Mouse (Mus musculus) left cerebral cortex, adult 8-10 months (tissue): Measurements from ENCODE around the gene Ubash3a. TPM values are rescaled to one million over a fixed set of nuclear protein-coding genes. Genes with fewer than 3 reads are reported as not detected.

Experiments
- DNase-seq, 2 experiments: peaks; one replicate each; pipeline ENCODE4 v3.0.0; 2022; ENCODE audit warnings: low spot score in 2 of 2
- total RNA-seq, 4 experiments: library from RNA; stranded (reverse); gene quantifications; 2 replicates each; pipeline ENCODE4 v1.2.4; 2022

Gene Ubash3a
- total RNA-seq, 4 experiments from 2014 or later = not detected

GRCm38 (mm10) chr17:31279541-31279940, 71.9 kb downstream of the Ubash3a start:
- DNase-seq = no peak

- no peak for DNase-seq
Observed at GRCm38 (mm10) chr17:31280269-31280668, 72.6 kb downstream of the Ubash3a start.

DNA sequence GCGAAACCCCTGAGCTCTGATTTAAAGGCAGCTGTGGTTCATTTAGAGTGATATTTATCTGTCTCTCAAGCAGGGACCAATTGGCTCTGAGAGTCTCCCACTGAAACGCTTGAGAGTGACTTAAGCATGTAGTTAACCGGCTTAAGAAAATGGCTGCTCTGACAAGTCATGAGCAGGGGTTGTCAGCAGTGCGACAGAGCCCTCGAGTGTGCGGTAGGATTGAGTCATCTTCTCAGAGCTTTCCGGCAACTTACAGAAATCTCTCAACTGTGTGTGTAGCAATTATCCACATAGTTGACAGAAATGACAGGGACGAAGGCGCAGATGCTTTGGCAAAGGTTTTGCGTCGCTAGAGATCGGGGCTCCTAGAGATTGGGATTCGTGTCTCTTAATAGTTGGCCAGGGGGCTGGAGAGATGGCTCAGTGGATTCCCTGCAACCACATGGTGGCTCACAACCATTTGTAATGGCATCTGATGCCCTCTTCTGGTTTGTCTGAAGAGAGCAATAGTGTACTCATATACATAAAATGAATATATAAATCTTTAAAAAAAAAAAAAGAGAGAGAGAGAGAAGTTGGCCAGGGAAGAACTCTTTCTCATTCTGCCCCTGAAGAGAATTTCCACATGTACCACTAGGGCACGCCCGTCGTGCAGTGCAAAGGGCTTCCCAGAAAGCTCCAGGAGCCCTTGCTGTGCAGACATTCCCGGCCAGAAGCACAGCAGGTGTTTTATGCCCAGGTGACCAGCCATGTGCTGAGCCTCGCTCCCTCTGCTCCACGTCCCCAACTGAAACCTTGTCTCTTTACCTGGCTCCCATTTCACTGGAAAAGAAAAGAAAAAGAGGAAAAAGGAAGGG, 74.4 kb downstream of the Ubash3a start:
- DNase-seq = no peak

- no peak for DNase-seq
Observed at GRCm38 (mm10) chr17:31282687-31283053, 75.0 kb downstream of the Ubash3a start.

DNA sequence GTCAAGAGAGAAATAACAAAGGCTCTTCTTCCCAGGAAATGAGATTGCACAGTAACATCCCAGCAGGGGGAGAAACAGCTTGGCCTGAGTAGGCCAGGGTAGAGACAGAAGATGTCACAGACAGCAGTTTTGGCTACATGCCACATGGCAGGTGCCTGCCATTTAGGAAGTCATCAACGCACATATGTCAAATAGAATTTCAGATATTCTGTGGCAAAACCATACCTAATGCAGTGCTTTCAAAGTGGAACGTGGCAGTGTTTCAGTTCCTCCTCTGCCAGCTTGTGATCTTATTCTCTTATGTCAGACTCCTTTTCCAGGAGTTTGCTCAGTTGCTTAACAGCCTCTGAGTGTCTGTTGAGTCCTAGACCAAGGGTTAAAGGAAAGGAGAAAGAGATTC, 78.2 kb downstream of the Ubash3a start:
- DNase-seq = no peak

DNA sequence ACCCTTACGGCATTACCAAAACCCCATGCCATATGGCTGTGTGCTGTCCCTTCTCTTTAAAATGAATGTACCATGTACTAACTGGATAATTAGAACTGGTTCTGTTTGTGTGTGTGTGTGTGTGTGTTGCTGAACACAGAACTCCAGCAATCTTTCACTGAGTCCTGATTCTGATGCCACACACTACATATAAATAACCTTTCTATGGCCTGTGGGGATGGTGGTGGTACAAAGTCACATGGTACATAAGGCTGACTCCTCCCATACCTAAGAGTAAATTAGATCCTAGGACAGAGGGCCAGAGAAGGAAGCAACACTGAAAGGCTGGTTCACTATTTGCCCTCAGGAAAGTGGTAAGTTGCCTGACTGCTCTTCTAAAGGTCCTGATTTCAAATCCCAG, 78.8 kb downstream of the Ubash3a start, which contains the start of gene Slc37a1:
Gene Slc37a1, plus strand, starts transcription at position 301 of the 400 bp plus-strand sequence.
- no peak for DNase-seq

DNA sequence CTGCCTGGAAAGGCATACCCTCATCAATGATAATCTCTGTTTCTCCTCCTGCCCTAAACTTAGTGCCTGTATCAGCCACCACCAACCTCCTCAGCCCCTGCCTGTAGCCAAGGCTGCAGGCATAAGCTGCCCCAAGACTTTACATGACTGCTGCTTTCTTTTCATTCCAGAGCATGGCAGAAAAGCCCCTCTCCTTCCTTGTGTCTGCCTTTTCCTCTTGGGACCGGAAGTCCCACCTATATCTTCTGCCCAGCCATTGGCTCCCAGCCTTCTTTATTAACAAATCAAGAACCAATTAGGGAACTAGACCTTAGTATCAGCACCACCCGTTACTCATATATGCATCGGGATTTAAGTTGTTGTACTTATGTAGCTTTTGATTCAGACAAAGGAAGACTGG, 79.5 kb downstream of the Ubash3a start:
- DNase-seq = no peak

DNA sequence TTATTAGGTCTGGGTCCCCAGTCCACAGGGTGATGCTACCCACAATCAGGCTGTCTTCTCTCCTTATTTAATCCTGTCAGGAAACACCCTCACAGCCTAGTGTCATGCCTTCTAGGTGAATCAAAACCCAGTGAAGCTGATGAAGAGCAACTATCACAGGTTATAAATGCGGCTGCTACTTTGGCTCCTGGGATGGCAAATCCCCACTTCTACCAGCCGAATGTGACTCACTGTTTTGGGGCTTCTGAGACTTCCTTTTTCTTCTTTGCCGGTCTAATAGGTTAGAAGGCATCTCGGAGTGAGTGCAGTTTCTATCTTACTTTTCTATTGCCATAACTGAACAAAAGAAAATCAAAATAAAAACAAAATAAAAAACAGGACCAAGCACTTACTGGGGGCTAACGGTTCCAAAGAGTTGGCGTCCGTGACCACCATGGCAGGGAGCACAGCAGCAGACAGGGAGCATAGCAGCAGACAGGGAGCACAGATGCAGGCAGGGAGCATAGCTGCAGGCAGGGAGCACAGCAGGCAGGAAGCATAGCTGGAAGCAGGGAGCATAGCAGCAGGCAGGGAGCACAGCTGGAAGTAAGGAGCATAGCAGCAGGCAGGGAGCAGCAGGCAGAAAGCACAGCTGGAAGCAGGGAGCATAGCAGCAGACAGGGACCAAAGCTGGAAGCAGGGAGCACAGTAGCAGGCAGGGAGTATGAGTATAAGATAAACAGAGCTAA, 81.5 kb downstream of the Ubash3a start:
- no peak for DNase-seq

DNA sequence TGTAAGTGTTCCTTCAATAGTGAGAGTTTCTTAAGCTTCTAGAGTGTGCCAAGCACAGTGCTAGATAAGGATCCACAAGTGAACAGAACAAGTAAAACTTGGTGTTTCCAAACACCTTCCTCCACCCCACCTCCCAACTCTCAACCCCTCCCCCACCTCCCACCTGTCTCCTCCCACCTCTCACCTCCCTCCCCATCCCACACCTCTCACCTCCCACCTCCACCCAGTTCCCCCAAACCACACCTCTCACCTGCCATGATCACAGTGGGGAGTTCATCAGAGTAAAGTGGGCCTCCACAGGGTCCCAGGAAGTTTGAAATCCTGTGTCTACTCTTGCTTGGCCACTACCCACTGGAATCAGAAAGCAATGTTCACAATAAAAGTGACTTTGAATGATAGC, 82.6 kb downstream of the Ubash3a start:
- no peak for DNase-seq

DNA sequence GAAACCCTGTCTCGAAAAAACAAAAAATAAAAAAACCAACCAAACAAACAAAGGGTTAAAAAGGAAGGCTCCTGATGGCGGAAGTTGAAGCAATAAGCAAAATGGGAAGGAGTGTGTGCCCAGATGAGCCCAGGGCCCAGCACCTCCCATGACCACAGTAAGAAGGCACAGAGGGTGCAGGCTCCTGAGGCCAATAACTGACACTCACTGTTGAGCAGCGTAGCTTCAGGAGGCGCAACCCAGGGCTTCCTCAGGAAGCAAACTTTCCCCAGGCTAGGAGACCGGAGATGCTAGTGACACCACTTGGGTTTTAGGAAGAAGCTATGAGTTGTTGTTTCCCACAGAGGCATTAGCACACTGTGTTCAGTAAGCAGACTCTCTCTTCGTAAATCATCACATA, 83.2 kb downstream of the Ubash3a start:
- DNase-seq = no peak

- DNase-seq = no peak
Observed at GRCm38 (mm10) chr17:31294363-31295214, 86.9 kb downstream of the Ubash3a start.

GRCm38 (mm10) chr17:31295215-31295891, 87.7 kb downstream of the Ubash3a start:
- peak in 1 of 2 experiments; percentile 32 for DNase-seq

DNA sequence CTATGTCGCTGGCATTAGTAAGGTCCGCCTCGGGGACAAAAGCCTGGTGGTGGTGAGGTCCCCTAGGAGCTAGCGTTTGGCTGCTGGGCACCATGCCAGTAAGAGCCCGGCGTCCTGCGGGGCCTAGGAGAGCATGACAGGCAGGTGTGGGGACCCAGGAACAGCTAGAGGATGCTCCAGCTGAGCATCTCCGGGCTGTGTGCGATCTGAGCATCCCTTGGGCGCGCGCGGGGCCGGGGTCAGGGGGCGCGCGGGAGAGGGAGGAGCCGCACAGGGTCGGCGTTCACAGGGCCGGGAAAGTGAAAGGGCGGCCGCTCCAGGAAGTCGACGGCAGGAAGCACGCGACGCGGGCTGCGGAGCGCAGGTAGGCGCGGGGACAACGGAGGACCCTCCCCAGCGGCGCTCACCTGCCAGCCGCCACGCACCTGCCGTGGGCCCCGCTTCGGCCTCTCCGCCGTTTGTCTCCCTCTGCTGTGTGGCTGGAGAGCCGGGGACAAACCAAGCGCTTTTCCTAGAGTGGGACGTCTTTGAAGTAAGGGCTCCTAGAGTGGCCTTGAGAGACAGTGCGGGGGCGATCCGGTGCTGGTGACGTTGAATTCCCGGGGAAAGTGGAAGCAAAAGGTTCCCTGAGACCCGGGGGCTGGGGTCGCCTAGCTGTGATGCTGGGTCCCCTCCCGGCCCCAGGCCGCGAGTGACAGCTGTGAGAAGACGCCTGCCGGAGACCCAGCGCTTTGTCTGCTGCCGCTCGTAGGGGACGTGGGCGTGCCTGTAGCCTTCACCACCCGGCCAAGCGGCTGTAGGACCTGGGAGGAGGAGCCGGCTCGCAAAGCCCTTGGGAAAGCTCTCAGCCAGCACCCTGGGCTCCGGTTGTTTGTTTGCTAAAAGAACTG, 88.5 kb downstream of the Ubash3a start:
- DNase-seq = peak; percentile 66 to 78

Other genes with a start within 250 kb of the Ubash3a start
- 10 to 100 TPM; 83.1 to 94.3 (median 83.4) TPM for gene Abcg1, start 150.2 kb upstream of the Ubash3a start, total RNA-seq
- not detected for gene Tff3, start 78.2 kb upstream of the Ubash3a start, total RNA-seq
- gene Tff2, start 63.6 kb upstream of the Ubash3a start, total RNA-seq = not detected
- not detected for gene Tff1, start 42.6 kb upstream of the Ubash3a start, total RNA-seq
- gene Tmprss3, start 8.9 kb upstream of the Ubash3a start, total RNA-seq = under 1 TPM in 1 of 4 experiments, not detected in 3; 0.21 TPM
- 10 to 100 TPM; 14.0 to 23.9 (median 18.8) TPM for gene Rsph1, start 69.5 kb downstream of the Ubash3a start, total RNA-seq
- 10 to 100 TPM; 11.5 to 14.5 (median 12.8) TPM for gene Slc37a1, start 78.9 kb downstream of the Ubash3a start, total RNA-seq
- 10 to 100 TPM; 20.1 to 29.5 (median 22.2) TPM for gene Pde9a, start 178.3 kb downstream of the Ubash3a start, total RNA-seq